Mouse (Mus musculus) left cerebral cortex, postnatal 25 days (tissue): ENCODE measurements at regions not wholly inside any gene's neighbourhood (a gene's known extent, or its start where the extent isn't known, plus 50 kb on each side); places are given as distances from the start of the nearest gene placed in this dataset.

Experiments used
- DNase-seq, 2 experiments: peaks; one replicate each; pipeline ENCODE4 v3.0.0; 2022; ENCODE audit warnings: low spot score in 2 of 2, mixed read lengths in 1 of 2
- intact Hi-C: fragments of 180-260 bp; cut with DNase I; formaldehyde crosslinking; loops from one replicate; pipeline ENCODE4 v1.15.1; 2025

- intact Hi-C loops = no loop called here
- no peak for DNase-seq
Observed at GRCm38 (mm10) chr3:117520461-117520860, 54.2 kb upstream of the Plppr5 start.

- DNase-seq = no peak
- intact Hi-C loops = no loop called here
Observed at GRCm38 (mm10) chr3:117508090-117508489, 66.5 kb upstream of the Plppr5 start.

GRCm38 (mm10) chr3:117506151-117506723, 68.4 kb upstream of the Plppr5 start:
- intact Hi-C loops = no loop called here
- no peak for DNase-seq

- intact Hi-C loops = no loop called here
- DNase-seq = no peak
Observed at GRCm38 (mm10) chr3:117501107-117501506, 73.5 kb upstream of the Plppr5 start.

- intact Hi-C loops = no loop called here
- no peak for DNase-seq
Observed at GRCm38 (mm10) chr3:117498138-117498897, 76.3 kb upstream of the Plppr5 start.

- intact Hi-C loops = no loop called here
- peak; percentile 28 to 58 for DNase-seq
Observed at GRCm38 (mm10) chr3:117494118-117494517, 80.5 kb upstream of the Plppr5 start.

- DNase-seq = peak in 1 of 2 experiments; percentile 5
- intact Hi-C loops = no loop called here
Observed at GRCm38 (mm10) chr3:117487281-117488027, 87.2 kb upstream of the Plppr5 start.

- intact Hi-C loops = no loop called here
- peak in 1 of 2 experiments; percentile 17 for DNase-seq
Observed at GRCm38 (mm10) chr3:117486351-117486750, 88.3 kb upstream of the Plppr5 start.

GRCm38 (mm10) chr3:117480131-117480530, 94.5 kb upstream of the Plppr5 start:
- peak in 1 of 2 experiments; percentile 74 for DNase-seq
- intact Hi-C loops = no loop called here

GRCm38 (mm10) chr3:117459507-117459906, 98.8 kb upstream of the Plppr4 start:
- intact Hi-C loops = no loop called here
- no peak for DNase-seq

GRCm38 (mm10) chr3:117450559-117450958, 89.9 kb upstream of the Plppr4 start:
- DNase-seq = no peak
- intact Hi-C loops = no loop called here

GRCm38 (mm10) chr3:117441887-117442286, 81.2 kb upstream of the Plppr4 start:
- intact Hi-C loops = no loop called here
- DNase-seq = peak in 1 of 2 experiments; percentile 35

GRCm38 (mm10) chr3:117440294-117440693, 79.6 kb upstream of the Plppr4 start:
- no peak for DNase-seq
- intact Hi-C loops = no loop called here

GRCm38 (mm10) chr3:117438473-117439114, 77.9 kb upstream of the Plppr4 start:
- intact Hi-C loops = loop anchor here (1.0 to 2.0 kb wide), 3 partner anchors 285 to 534 kb away; no protein-coding TSS in a partner anchor
- peak; percentile 81 to 82 for DNase-seq

- no peak for DNase-seq
- intact Hi-C loops = no loop called here
Observed at GRCm38 (mm10) chr3:117424526-117424925, 63.9 kb upstream of the Plppr4 start.

- intact Hi-C loops = no loop called here
- DNase-seq = peak in 1 of 2 experiments; percentile 9
Observed at GRCm38 (mm10) chr3:117412896-117413747, 52.4 kb upstream of the Plppr4 start.
